Mouse (Mus musculus) naive thymus-derived CD4-positive, alpha-beta T cell, adult 2 months (primary cell): ENCODE data around the gene Acly.
"Not testable (repeated sequence)": the region's sequence is repeated elsewhere in the genome, so short reads cannot be mapped to it uniquely, and the experiment has no call there.

Source experiments
- DNase-seq: peaks from one replicate; pipeline ENCODE4 v3.0.0-alpha.2; 2011; ENCODE audit warnings: low read depth

Gene Acly

DNA sequence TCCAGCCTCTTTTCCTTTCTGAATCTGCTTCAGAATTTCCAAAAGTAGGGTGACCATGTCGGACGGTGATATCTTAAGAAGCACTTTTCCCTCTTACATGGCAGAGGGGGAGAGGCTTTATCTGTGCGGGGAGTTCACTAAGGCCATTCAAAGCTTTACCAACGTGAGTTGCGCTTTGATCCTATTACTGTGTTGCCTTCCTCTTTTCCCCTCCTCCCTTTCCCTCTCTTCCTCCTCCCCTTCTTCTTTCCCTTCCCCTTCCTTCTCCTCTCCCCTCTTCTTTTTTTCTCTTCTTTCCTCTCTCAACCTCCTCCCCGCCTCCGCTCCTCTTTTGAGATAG lies 17.9 kb upstream of the Acly start:
- no peak for DNase-seq

DNA sequence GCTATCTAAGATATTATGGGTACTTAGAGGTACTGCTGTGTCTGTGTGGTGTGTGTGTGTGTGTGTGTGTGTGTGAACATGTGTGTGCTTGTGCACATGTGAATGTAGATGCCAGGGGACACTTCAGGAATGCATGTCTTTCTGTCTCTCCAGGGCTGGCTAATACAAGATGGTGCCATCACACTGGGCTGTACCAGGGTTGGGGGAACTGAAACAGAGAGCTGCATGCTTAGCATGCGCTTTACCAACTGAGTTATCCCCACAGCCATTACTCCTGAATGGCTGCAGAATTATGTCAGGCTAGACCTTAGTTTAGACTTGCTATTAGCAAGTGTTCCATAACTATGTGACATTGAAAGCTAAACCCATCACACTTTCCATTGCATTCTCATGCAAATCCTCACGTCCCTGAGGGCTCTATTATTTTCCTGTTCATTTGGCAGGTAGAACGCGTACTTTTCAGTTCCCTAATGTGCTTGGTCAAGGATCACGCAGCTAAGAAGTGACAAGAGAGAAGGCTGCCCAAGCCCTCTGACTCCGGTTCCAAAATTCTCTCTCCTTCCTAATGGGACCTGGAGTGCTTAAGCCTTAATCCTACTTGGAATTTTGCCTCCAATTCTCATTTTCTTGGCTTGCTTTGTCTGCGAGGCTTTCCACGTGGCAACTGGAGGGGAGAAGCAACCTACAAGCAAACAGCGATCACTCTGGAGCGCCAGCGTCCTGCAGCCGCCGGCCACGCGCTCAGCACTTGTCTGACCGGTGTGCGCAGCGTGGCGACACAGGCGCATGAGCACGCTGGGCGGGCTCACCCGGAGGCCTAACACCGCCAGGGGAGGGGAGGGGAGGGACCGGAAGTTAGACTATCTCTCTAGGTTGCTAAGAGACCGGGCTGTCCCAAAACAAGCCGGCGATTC lies 17.3 kb upstream of the Acly start, which contains the start of gene Ttc25:
Gene Ttc25, plus strand, starts transcription at position 776 of the 914 bp plus-strand sequence.
- peak; percentile 83 for DNase-seq

DNA sequence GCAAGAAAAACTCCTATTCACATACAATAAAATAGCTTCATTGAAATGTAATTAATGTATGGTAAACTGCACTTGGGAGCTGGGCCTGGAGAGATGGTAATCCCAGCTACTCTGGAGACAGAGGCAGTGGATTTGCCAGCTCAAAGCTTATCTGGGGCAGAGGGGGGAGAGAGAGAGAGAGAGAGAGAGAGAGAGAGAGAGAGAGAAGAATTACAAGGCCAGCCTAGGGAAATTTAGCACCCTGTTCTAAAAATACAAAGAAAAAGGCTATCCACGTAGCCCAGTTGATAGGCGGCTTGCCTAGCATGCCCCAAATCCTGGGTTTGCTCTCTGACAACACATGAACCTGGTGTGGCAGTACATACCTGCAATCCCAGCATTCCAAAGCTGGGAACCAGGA lies 13.8 kb upstream of the Acly start:
- DNase-seq: no peak

DNA sequence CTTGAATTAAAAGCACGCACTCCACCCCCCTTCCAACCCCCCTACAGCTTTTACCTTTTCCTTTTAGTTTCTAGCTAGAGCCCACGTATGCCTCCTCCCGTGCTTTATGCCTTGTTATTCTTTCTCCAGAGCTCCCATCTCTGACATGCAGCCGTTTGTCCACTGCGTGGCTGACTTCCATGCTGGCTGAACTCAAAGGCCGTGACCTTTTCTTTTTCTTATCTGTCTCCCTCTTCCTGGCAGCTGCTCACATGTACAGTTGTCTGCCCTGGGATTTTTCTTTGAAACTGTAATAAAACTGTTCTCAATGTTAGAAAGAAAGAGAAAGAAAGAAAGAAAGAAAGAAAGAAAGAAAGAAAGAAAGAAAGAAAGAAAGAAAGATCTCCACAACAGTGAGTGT lies 13.2 kb upstream of the Acly start:
- no peak for DNase-seq

DNA sequence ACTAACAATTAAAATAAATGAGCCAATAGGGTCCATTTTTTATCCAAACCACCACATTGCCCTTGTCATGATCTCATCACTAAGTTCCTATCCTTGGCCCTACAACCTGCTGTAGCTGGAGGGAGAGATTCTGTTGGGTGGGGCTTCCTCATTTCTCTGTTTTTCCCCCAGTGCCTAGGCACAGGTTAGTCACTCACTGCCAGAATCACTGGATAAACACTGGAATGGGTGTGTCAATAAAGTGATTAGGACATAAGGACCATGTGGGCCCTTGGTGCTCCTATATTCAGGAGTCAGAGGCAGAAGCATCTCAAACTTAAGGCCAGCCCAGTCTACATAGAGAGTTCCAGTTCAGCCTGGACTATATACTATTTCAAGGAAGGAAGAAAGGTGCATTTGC lies 8.7 kb upstream of the Acly start:
- DNase-seq: no peak

DNA sequence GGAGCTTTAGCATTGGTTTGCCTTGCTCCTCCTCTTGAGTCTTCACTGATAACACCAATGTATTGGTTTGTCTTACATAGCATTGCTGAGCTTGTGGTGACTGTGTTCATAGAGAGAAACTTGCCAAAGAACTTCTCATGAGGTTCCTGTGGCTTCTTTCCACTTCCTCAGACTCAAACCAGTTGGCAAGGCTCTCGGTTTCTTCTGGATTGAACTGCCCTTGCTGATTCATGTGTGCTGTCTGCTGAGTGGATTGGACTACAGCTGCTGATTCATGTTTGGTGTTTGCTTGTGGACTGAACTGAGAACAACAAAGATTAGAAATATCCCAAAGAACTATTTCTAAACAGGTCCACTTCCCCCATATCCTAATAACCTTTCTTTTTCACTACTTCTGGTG lies 8.2 kb upstream of the Acly start:
- DNase-seq: no peak

DNA sequence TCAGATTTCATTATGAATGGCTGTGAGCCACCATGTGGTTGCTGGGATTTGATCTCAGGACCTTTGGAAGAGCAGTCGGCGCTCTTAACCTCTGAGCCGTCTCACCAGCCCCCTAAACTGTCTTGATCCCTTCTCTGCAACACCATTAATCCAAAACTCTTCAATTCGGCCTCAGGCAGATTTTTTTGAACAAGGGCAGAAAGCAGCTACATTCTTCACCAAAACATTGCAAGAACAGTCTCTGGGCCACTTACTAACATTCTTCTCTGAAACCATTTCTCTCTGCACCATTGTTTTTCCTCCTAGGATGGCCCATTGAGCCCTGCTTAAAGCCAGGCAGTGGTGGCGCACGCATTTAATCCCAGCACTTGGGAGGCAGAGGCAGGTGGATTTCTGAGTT lies 7.0 kb upstream of the Acly start:
- not testable (repeated sequence) for DNase-seq

DNA sequence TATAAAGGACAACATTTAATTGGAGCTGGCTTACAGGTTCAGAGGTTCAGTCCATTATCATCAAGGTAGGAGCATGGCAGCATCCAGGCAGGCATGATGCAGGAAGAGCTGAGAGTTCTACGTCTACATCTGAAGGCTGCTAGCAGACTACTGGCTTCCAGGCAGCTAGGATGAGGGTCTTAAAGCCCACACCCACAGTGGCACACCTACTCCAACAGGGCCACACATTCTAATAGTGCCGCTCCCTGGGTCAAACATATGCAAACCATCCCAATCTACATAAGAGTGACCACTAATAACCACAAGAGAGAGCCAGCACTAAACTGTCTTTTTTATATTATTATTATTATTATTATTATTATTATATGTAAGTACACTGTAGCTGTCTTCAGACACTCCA lies 6.6 kb upstream of the Acly start:
- not testable (repeated sequence) for DNase-seq

DNA sequence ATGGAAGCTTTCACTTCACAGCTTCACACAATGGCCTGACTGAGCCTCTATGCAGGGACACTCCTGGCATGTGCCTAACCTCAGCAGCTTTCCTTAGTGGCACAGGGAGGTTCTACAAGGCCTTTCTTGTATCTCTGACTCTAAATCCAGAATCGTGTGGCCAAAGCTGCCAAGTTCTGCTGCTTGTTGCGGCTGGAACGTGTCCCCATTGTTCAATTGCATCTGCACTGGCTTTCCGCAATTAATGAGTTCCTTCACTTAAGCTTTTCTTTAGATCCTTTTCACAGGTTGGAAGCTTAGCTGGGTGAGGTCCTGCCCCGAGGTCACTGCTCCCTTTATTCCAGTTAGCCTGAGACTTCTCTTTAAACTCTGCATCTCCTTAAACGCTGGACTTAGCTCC lies 6.1 kb upstream of the Acly start:
- DNase-seq: no peak

DNA sequence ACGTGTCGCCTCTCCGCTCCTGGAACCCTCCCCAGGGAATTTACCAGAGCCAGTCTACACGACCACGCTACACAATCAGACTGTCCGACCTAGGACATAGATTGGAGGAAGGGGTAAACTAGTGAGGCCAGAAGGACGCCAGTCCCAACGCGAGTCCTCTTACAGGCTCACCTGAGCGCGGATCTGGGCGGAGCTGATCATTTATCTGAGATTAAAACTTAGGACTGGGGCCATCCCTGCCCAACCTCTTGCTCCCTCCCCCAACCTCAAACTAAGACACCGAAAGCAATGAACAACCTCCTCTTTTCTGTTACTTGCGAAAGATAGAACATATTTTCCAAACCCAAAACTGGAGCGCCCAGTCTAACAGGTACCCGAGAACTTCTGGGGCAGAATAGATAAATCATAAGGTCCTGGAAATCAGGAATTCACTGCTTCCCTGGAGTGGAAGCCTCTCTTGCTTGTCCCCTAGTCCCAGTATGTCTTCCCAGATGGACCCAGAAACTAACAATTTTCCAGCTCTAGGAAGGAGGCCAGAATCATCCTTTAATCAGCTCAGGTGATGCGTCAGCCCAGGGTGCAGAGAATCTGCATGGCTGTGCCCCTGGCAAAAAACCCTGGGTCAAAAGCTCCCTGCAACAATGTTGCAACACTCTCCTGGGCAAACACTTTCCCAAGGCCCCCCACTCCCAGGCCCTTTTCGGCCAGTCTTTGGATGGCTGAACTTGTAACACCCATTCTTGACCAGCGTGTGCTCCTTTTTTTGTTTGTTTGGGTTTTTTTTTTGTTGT lies 770 bp upstream of the Acly start:
- no peak for DNase-seq

DNA sequence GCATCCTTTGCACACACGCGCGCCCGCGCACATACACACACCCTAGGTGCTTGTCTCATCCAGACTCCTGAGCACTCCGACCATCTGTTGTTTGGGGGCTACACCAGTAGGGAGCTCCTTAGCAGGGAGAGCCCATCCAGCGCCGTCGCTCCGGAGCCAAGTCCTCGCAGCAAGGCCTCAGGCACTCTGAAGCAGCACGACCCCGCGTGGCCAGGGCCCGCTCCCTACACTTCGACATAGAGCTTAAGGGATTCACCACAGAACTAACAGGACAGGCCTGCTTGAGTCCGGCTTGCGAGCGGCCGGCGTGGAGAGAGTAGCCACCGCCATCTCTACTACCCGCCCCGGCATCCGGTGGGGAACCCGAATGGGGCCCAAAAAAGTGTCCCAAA lies 738 bp downstream of the Acly start:
- DNase-seq: no peak

DNA sequence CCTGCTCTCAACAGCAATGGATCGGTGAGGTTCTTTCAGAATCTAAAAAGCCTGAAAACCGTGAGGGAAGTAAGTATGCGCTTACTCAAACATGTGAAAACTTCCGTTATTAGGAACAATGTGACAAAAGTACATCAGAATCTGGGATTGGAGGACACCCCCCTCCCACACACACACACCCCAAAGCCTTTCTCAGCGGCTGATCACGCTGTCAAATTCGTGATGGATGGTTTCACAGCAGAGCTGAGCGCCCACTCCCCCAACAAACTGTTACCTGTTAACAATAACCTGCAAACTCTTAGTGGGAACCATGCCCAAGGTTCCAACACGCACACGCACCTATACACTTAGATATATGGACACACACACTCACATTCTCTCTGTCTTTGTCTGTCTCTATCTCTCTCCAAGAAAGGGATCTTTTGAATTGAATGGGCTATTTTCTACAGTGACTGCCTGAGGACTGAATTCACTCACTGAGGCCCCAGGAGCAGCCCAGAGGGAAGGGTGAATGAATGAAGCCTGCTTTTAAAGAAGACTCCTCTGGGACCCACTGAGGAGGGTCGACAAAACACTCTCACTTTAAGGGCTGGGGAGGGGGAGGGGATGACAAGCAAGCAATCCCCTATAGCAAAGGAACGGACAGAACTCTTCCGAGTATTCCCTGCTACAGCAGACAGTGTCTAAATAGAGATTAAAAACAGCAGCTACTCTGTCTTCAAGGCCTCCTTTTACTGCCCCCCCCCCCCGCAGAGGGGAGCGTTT lies 1.6 kb downstream of the Acly start:
- no peak for DNase-seq

DNA sequence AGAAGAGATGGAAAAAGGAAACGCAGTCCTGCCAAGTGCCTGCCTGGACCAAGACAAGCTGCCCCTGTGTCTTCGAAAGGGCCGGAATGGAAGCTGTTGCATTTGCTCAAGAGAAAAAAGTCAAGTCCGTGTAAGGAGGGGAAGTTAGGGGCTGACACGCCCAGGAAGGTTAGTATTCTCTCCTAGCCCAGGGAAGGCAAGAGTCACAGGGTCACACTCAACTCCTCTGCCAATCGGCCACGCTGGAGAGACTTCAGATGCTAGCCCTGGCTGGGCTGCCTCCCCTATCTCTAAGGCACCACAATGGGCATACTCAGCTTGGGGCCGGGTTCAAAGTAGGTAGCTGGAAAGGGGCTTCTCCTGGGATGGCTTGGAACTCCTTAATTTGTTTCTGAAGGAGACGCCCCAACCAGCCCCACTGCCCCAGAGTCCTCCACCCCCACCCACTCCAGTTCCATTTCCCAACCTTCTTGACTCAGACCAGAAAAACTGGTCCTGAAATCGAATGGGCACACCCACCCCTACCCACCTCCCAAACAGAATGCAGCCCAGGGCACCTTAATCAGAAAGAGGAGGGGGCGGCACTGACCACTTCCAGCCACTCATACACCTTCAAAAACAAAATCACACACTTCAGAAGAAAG lies 2.7 kb downstream of the Acly start:
- no peak for DNase-seq

DNA sequence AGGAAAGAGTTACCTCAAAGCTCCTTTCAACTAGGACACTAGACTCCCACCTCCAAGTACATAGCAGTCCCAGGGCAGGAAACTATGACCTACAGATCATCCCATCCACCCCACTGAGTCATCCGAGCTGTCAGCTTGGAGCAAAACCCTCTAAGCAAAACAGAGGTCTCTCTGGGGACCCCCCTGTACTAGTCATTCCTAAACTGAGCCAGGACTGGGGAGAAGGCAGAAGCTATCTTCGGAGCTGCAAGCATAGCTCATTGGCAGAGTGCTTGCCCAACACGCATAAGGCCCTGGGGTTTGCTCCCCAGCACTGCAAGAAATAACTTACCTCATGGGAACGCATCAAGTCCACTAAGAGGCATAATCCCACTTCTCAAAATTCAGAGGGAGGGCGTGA lies 3.4 kb downstream of the Acly start:
- no peak for DNase-seq

DNA sequence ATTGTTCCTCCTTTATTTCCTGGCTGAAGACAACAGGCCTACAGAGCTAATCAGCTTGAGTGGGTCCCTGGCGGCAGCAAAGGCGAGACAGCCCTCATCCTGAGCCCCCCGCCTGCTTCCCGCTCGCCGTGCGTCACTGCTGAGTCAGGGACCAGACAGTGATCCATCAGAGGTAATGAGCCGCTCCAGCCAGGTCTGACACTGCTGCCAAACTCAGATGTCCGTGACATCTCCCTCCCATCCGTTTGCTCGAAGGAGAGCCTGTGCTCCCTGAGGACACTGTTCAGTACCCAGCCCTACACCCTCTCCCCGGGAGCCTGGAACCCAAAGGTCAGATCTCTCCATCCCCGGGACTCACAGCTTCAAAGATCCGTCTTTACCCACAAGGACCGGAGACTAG lies 7.0 kb downstream of the Acly start:
- DNase-seq: no peak

DNA sequence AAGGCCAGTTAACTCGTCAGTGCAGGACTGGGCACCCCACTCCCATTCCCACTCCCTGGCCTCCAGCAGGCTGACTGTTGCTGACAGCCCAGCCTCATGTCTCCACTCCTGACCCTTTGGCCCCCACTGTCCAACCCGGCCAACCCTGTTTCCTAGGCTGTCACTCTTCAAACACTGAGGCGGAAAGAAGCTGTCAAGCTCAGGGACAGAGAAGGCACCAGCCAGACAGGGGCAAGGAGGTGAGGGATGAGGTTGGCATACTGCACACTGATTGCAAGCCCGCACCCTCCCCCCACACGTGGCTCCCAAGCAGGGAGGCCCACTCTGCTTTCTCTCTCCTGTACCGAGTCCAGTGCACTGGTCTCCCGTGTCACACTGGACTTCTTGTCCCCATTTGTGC lies 8.6 kb downstream of the Acly start:
- no peak for DNase-seq

DNA sequence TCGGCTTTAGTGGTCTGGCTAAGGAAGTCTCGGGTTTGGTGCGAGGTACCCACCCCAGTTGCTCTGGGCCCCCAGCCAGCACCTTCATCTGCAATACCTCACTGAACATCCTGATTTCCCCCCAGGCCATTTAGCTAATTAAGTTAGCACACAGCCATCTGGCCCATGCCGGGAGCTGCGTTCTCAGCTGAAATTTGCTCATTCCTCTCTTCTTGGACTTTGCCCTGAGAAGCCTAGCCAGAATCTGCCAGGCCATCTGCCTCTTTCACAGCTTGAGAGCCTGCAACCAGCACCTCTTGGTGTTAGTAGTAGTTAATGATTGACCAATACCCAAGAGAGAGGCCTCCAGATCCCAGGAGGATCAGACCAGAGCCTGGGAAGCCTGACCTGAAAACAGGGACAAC lies 9.6 kb downstream of the Acly start:
- no peak for DNase-seq

DNA sequence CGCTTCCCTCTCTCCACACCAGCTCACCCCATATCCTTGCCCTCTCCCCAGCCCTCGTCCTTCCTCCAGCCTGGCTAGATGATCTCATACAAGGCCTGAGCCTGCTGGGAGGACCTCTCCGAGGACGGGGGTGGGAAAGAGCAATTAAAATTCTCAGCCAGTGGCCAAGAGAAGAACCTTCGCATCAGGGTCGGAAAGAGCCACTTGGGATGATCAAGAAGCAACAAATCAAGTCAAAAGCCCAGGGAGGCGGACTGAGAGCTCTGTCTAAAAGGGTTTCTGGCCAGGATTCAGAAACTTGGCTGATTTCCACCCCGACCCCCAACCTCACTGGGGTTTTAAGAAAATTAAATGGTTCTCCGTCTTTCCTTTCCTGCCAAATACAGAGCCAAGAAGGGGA lies 11.5 kb downstream of the Acly start:
- no peak for DNase-seq

DNA sequence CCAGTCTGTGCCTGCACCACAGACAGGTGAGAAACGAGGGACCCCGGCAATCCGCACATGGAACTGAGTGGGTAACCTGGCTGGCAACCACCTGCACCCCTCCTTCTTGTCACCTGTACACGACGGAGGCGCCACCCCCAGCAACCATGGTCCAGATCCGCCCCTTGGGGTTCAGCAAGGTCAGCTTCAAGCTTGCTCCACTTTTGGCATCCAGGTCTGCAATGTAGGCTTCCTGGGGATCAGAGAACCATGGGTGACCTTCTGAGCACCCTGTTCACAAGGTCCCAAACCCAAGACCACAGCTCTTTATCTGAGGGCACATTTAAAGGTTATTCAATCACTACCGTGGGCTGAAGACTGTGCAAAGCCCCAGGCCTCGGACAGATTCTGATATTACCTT lies 12.0 kb downstream of the Acly start:
- DNase-seq: no peak

DNA sequence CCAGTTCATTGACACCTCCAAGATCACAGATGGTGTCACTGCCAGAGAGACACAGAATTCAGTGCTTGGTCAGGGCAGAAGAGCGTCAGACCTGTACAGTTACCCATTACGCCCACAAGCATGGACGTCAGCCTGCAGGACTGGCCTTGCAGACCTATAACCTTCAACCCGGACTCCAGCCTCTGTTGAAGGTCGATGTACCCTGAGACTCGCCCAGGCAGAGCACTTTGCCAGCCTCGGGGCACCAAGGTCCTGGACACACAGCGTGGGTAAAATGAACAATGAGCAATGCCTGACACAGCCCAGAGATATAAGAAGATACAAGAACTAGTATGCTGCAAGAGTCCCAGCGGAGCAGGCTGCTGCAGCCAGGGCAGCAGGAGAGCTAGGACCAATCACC lies 12.7 kb downstream of the Acly start:
- DNase-seq: no peak

DNA sequence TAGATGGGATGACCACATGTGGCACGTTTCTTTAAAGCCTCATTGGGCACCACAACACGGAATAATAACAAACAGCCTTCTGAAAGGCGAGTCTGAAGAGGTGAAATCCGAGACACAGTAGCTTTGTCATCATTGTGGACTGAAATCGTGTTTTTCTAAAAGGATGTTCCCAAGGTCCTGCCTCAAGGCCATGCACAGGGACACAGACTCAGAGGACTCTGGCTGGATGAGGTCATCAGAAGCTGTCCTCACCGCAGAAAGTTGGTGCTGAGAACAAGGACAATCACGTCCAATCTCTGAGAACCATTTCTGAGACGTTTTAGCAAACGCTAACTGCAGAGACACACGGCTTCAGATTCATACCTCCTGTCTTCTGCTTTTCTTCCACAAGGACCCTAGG lies 14.1 kb downstream of the Acly start:
- DNase-seq: no peak

DNA sequence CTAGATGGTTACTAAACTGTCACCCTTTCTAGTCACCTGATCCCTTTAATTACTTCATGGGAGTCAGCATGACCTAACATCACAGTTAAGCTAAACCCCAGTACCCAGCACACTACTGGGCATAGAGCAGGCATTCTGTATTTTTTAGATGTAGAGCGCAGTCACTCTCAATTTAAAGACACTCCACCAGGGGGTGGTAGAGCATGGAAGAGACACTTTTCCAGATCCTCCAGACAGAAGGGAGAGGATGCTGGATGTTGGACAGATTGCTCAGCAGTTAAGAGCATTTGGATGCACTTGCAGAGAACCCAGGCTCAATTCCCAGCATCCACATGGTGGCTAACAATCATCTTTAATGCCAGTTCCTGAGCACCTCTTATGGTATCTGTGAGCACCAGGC lies 15.4 kb downstream of the Acly start:
- DNase-seq: peak; percentile 25
